Mouse (Mus musculus) cerebellum, postnatal 14 days (tissue): ENCODE measurements around the gene Ash1l.

Experiments
- DNase-seq, 2 experiments: peaks; one replicate each; pipeline ENCODE4 v3.0.0; 2021; ENCODE audit warnings: mixed read lengths in 2 of 2

Gene Ash1l

DNA sequence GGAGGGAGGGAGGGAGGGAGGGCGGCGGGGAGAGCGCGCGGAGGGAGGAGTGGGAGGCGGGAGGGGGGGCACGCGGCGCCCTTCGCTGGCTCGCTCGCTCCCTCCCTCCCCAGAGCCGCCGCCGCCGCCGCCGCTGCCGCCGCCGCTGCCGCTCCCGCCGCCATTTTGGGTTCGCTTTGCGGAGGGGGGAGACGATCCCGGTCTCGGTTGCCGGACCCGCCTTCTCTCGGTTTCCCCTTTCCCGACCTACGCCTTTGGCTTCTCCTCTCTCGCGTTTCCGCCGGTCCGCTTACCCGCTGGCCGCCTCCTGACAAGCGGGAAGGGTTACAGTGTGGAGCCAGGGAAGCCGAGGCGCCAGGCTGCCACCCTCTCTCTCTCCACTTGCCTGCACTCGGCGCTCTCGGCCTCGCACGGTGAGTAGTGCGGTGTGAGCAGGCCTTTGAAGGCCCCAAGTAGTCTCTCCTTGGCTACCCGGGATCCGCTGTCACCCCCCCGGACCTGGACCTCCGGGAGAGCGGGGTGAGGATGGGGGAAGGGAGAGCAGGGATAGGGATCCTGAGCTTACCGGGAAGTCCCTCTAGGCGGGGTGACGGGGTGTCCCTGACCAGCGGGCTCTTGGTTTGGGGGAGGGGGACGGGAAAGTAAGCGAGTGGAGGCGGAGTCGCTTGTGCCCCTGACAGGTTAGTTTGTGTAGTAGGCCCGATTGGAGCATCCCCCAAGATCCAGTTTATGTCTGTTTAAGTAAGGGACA lies at the start of gene Ash1l, which contains the start of gene Dap3:
Ash1l (plus strand) TSS at position 47 of the 751 bp plus-strand sequence.
Dap3 (minus strand) TSS at position 606 of the 751 bp plus-strand sequence.
- peak in 1 of 2 experiments; percentile 82 for DNase-seq

DNA sequence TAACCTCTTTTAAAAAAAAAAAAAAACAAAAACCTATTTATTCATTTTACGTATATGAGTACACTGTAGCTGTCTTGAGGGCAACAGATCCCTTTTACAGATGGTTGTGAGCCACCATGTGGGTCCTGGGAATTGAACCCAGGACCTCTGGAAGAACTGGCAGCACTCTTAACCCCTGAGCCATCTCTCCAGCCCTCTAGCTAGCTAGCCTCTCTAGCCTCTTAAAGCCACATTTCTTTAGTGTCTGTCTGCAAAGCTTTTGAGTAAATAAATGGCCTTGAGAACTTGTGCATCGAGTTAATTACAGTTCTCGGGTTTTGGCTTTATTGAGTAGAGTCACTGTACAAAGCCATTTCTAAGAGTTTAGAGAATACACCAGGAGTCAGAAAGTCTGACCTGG lies 45.6 kb upstream of the Ash1l start:
- no peak for DNase-seq

DNA sequence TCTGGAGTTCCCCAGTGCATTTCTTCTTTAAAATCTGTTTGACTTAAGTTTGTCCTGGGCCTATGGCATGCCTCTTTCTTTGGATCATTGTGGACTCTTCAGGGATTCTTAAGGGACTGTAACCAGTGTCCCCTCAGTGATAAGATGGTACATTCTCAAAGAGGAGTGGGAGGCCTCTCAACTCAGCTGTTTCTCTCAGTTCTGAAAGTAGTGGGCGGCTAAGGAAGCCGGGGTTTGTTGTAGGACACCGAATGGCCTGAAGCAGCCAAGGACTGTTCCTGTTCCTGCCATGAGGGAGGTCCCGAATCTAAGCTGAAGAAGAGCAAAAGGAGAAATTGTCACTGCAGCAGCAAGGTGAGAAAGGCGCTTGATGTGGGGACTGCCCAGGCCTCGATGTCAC lies 45.2 kb upstream of the Ash1l start:
- DNase-seq = no peak

DNA sequence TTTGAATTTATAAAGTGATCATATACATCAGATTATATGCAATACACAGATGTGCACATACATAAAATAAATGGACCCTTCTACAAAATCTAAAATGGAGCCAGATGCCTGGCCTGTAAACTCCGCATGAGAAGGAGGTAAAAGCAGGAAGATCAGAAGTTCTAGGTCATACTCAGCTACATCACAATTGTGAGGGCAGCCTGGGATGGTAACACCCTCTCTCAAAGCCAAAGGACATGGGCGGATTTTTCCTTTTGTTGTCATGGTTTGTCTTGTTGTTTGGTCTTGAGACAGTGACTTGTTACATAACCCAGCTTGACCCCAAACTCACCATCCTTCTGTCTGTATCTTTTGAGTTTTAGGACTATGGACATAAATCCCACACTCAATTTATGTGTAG lies 44.7 kb upstream of the Ash1l start:
- no peak for DNase-seq

DNA sequence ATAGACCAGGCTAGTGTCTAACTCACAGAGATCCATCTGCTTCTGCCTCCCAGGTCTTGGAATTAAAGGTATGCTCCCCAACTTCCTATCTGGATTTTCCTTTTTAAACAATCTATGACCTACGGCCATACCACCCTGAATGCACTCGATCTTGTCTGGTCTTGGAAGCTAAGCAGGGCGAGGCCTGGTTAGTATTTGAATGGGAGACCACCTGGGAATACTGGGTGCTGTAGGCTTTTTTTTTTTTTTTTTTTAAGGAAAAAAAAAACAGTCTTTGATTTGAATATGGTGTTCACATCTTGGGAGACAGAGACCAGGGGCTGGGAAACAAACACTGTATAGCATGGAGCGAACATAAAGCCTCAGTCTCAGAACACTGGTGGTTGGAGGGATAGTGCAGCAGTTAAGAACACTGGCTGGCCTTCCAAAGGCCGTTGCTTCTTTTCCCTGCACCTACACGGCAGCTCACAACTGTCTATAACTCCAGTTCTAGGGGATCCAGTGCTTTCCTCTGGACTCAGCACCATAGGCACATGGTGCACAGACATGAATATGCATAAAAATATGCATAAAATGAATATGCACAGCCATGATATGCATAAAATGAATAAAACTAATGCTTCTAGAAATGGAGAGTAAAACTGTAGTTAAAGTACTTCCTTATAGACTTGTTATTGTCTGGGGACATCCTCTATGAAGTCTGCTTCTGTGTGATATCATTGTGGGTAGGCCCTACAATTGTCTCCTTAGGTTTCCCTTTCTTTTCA lies 43.8 kb upstream of the Ash1l start:
- no peak for DNase-seq

DNA sequence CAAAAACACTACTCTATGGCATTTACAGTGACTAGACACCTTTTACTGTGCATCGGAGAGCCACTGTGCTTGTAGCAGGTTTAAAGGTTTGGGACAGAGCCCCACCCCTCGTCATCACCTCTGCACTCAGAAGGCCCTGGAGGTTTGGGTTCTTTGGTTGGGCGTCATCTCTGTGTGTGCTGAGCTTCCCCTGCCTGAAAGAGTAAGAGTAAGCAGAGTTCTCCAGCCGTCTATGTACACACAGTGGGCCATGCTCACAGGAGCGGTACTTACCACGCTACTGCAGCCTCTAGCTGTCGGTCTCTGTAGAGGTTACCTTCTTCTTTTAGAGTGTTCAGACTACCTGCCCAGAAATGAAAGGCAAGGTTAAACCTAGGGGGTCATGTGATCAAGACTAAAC lies 37.8 kb upstream of the Ash1l start:
- DNase-seq = no peak

DNA sequence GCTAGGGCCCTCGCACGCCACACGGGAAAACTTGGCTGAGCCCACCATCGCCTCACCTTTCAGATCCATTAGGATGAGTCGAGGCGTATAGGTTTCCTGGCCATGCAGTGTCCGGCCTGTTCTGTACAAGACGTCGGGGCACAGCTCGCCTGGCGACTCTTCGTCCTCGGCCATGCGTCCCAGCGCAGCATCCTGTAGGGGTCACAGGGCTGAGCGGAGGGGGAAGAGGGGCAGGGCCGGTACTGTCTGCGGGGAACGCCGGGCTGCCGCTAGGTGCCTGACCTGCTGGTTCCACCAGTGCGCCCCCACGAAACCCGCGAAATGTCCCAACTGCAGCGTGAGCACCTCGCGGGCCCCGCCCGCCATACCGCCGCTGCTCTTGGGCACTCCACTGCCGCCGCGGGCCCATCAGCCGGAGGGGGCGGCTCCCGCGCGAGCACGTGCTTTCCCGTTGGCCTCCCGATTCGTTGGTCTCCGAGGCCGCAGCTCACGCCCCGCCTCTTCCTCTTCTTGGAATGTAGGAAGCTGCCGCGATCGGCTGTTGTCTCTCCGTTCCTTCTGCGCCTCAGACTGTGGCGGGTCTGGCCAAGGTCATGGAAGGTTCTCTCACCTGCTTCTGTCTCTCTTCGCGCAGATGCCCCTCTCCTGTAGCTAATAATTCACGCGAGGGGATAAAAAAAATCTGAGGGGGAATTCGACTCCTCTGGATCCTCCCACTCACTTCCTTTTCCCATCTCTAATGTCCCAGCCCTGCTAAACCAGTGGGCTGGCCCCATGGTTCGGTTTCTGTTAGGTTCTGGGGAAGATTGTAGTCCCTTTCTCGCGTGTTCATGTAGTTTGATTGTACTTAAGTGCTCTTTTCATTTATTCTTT lies 36.7 kb upstream of the Ash1l start, which contains the start of gene Msto1:
Msto1 (minus strand) TSS at position 489 of the 873 bp plus-strand sequence.
- DNase-seq = peak; percentile 91 to 93

DNA sequence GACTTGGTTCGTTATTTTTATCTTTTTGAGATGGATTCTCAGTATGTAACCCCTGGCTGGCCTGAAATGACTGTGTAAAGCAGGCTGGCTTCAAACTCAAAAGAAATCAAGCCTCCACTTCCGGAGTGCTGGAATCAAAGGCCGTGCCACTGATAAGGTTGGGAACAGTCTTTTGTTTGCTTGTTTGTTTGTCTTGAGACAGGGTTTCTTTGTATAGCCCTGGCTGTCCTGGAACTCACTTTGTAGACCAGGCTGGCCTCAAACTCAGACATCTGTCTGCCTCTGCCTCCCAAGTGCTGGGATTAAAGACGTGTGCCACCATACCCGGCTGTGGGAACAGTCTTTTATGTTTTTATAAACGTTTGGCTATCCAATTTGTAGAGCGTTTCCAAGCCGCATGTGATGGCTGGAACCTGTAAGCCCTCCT lies 36.0 kb upstream of the Ash1l start:
- no peak for DNase-seq

DNA sequence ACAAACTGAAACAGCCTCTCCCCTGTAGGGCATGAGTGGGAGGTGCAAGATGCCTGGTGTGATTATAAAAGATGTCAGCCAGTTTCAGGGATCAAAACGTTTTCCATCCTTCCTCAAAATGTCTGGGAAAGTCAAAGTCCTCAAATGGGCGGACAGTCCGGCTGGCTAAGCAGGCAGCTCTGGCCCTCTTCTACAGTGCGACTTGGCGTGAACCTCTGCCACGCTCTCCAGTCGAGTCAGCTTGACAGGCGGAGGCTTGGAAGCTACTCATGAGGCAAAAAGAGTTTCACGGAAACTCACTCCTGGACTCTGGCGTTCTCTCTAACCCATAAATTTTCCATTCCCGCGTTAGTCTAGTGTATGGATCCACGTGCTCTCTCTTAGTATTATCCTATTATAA lies 31.4 kb upstream of the Ash1l start:
- DNase-seq = no peak

DNA sequence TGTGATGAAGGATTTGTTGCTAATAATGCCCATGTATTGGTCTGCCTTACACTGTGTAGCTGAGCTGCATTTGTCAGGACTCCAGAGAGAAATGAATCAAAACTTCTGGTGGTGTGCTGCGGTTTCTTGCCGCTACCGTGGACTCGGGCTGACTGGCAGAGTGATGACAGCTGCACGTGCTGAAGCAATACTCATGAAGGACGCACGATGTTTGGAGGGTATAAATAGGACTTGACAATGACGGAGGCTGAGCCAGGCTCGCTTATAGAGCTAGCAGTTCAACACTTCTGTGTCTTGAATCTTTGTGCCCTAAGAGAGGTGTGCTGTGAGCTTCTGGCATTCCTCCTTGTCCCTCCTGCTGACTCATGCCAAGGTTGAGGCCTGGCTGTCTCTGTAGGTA lies 29.0 kb upstream of the Ash1l start:
- no peak for DNase-seq

DNA sequence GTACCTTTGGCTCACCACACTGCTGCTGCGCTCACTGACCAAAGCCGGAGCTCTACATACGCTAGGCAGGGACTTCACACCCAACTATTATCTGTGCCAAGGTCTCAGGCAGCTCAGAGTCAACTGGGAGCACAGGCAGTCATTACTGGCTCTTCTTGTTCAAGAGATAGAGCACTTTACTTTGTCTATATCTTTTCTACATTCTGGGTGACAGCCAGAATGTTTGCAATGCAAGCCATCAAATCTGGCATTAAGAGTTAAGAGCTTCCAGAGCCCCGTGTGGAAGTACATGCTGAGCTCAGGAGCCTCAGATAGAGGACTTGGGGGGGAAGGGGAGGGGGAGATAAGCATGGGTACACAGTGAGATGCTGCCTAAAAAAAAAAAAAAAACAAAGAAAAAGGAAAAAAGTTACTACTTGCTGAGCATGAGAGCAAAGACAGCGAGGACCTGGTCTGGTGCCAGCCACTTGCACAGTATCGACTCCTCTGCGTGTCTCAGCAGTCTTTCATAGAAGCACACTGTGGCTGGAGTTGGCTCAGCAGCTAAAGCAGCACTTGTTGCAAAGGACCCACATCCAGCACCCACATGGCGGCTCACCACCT lies 26.3 kb upstream of the Ash1l start:
- DNase-seq = no peak

DNA sequence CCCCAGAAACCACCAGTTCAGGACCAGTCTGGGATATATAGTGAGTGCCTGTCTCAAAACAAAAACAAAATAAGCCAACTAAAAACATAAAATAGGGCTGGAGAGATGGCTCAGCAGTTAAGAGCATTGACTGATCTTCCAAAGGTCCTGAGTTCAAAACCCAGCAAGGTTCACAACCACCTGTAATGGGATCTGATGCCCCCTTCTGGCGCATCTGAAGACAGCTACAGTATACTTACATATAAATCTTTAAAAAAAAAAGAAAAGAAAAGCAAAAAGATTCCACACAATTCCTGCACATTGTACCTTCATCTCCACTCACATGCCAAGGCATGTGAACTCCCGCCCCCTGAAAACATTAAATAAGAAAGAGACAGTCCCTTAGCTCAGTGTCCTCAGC lies 24.8 kb upstream of the Ash1l start:
- no peak for DNase-seq

DNA sequence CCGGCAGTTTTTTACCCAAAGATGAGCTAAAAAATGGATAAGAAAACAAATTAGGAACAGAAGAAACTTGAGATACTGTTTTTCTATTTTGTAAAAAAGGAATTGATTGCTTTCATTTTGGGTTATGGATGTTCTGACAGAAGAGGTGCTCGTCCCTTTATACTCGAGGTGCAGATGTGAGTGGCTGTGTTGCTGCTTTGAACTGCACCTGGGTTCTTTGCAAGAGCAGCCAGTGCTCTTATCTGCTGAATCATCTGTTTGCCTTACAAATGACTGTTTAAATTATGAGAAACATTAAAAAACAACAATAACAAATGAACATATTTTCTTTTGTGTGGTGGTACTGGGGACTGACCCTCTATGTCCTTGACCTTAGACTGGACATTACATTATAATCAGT lies 20.9 kb upstream of the Ash1l start:
- no peak for DNase-seq

DNA sequence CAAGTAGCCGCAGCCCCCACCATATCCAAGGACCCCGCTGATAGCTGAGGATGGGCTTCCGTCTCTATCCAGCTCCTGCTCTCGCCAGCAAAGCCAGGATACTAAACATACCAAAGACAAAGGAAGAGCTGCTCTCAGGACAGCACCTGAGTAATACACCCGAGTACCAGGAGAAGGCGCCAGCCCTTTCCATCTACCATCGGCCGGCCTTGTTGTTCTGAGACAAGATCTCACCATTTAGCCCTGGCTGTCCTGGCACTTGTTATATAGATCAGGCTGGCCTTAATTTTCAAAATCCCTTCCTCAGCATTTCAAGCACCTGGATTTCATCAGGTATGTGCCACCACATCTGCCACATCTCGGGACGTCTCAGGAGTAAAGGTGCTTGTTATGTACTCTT lies 11.4 kb upstream of the Ash1l start:
- no peak for DNase-seq

DNA sequence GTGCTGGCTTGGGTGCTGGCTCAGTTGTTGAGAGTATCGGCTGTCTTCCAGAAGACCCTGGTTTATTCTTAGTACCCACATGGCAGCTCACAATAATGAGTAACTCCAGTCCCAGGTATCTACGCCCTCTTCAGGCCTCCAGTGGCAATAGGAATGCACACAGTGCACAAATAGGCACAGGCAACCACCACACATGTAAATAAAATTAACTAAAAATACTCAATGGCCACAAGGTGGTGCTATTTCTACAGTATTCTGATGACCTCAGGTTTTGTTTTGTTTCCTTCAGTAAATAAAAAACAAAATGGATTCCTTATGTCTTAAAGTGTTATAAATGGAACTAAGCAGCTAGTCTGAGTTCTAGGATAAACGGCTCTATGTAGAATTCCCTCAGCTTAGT lies 10.7 kb upstream of the Ash1l start:
- peak; percentile 39 to 41 for DNase-seq

DNA sequence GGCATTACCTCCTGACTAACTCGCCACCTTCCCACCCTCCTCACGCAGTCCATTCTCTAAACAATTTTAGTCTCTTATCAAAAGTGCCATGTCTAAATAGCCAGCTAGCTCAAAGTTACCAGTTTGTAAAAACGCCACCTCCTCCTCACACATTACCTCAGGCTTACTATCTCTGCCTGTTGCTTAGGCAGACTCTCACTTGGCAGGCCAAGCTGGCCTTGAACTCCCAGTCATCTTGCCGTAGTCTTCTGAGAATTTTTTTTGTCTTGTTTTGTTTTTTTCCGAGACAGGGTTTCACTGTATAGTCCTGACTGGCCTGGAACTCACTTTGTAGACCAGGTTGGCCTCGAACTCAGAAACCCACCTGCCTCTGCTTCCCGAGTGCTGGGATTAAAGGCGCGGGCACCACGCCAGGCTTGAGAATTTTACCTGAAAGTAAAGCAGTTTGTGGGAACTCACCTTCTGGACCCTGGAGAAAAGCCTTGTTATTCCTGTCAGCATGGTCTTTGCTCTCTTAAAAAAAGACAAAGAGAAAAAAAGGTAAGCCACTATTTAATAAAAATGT lies 8.0 kb upstream of the Ash1l start:
- DNase-seq = no peak

DNA sequence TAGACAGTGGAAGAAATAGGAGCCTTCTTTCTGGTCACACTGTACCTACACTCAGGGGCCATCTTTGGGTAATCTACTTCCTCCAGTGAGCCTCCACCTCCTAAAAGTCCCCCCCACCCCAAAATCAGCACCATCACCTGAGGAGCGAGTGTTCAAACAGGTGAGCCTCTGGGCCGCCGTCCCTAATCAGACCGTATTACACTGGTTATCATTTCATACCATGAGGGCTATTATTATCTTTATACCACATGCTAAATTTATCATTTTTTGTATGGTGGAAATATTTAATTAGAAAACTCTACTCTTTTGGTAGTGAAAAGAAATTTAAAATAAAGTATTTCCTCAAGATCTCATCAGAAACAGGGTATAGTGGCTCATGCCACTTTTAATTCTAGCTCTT lies 6.3 kb upstream of the Ash1l start:
- DNase-seq = no peak

DNA sequence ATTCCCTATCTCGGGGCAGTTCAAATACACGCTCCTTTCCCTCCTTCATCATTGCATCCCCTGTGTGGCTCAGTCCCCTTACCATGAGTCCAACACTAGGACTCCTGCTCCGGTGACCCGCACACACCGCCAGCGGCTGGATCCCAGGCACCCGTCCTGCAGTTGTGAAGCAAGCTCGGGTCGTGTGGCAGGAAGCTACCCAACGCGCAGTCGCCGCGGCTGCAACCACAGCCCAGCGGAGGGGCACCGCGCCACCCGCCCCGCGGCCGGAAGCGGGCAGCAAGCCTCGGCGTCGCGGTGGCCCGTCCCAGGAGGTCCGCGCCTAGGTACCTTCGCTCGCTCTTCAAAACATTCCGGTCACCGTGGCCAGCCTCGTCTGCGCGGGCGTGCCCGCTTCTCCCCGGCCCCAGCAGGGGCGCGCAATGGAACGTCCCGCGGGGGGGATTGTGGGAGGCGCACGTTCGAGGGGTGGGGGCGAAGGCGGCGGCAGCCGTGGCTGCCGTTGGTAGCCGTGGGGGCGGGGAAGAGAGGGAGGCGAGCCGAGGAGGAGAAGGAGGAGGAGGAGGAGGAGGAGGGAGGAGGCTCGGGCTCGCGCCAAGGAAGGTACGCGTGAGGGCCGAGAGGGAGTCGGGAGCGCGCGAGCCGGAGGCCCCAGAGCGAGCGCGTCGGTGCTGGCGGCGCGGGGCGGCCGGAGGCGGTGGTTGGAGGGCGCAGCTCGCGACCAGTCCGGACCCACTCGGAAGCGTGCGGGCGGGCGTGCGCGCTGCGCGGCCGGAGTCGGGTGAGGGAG lies 441 bp upstream of the Ash1l start:
- peak; percentile 93 to 94 for DNase-seq

DNA sequence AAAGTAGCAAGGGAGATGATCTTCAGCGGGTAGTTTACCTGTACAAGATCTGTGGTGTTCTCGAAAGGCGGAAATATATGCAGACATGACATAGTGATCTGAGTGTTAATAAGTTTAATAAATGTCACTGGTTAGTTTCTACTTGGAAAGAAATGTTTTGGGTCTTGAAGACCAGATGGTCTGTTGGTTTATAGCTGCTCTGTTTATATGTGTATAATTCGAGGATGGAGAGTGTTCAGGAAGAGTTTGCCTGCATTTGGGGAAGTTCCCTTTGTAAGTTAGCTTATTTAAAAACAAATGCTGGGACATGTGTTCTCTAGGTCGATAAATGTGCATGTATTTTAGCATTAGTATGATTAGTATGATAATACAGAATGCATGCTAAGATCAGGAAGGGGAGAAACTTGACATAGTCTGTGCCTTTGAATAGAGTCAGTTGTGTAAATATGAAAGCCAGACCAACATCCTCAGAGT lies 942 bp downstream of the Ash1l start:
- no peak for DNase-seq

DNA sequence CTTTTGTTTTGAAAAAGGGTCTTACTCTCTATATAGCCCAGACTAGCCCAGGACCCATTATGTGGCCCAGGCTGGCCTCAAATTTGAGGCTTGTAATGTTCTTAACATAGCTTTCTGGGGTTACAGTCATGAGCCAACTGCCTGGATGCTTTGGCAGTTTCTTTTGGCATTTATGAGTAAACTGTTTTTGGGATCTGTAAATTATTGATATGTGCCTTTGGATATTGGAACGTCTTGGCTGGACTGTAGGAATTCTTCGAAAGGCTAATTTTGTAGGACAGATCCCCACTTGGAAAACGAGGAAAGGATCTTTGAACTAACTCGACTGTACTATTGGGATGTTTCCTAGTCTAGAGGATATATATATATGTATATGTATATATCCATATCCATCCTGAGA lies 2.8 kb downstream of the Ash1l start:
- DNase-seq = no peak

DNA sequence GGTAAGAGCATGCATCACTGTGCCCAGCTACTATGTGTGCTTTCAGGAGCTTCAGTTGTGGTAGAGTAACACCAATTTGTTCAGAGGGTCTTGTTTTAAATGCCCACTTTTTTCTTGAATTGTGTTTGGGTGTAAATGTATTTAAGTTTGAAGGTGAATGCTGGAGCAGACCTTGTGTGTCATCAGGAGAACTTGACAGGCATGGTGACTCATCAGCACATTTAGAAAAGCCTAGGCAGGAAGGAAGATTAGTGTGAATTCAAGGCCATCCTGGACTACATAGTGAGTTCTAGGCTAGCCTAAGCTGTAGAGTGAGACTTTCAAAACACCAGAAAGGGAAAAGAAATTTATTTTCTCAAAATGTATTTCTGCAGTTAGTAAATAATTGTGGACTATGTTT lies 3.3 kb downstream of the Ash1l start:
- DNase-seq = no peak
